Mouse (Mus musculus) MEL (cell line): ENCODE results near the gene Gnat1.

Source experiments
- CTCF ChIP-seq, 3 experiments: IDR thresholded peaks in 2 of 3; conservative IDR thresholded peaks in 1 of 3; 2 replicates each; pipeline ENCODE4 v1.5.1; 2011 to 2012; ENCODE audit warnings: low read length in 3 of 3, low read depth in 2 of 3, mild to moderate bottlenecking in 2 of 3, improper control_type of control experiment in 1 of 3, inconsistent platforms in 1 of 3, mixed read lengths in 1 of 3, moderate library complexity in 1 of 3; ENCODE audit not compliant: control insufficient read depth in 1 of 3, insufficient read depth in 1 of 3, poor library complexity in 1 of 3, severe bottlenecking in 1 of 3
- EP300 ChIP-seq, 2 experiments: IDR thresholded peaks; 2 replicates each; pipeline ENCODE4 v1.6.1; 2011; ENCODE audit warnings: improper control_type of control experiment in 2 of 2, low read length in 2 of 2, low read depth in 1 of 2, mild to moderate bottlenecking in 1 of 2
- GATA1 ChIP-seq: IDR thresholded peaks from 2 replicates; pipeline ENCODE4 v1.6.1; 2011; ENCODE audit warnings: low read depth, low read length, improper control_type of control experiment
- MAZ ChIP-seq: IDR thresholded peaks from 2 replicates; pipeline ENCODE4 v1.6.1; 2012; ENCODE audit warnings: low read depth, mild to moderate bottlenecking, inconsistent platforms, low read length, improper control_type of control experiment
- NELFE ChIP-seq: IDR thresholded peaks from 2 replicates; pipeline ENCODE4 v1.6.1; 2011; ENCODE audit warnings: low read depth, low read length, improper control_type of control experiment
- POLR2A ChIP-seq, 2 experiments: IDR thresholded peaks; 2 replicates each; pipeline ENCODE4 v1.6.1; 2011 to 2012; ENCODE audit warnings: low read length in 2 of 2, mild to moderate bottlenecking in 2 of 2, control low read depth in 1 of 2, improper control_type of control experiment in 1 of 2, low read depth in 1 of 2, moderate library complexity in 1 of 2; ENCODE audit not compliant: control insufficient read depth in 1 of 2, insufficient read depth in 1 of 2, poor library complexity in 1 of 2
- POLR2AphosphoS2 ChIP-seq: IDR thresholded peaks from 2 replicates; pipeline ENCODE4 v1.6.1; 2011; ENCODE audit warnings: low read length, improper control_type of control experiment
- RAD21 ChIP-seq: IDR thresholded peaks from 2 replicates; pipeline ENCODE4 v1.6.1; 2011; ENCODE audit warnings: mild to moderate bottlenecking, low read depth, low read length, improper control_type of control experiment
- SIN3A ChIP-seq: IDR thresholded peaks from 2 replicates; pipeline ENCODE4 v1.6.1; 2012; ENCODE audit warnings: low read length, improper control_type of control experiment, inconsistent platforms
- SMC3 ChIP-seq: IDR thresholded peaks from 2 replicates; pipeline ENCODE4 v1.6.1; 2011; ENCODE audit warnings: low read depth, low read length, improper control_type of control experiment
- TBP ChIP-seq: IDR thresholded peaks from 2 replicates; pipeline ENCODE4 v1.8.0; 2011; ENCODE audit warnings: low read depth, low read length, improper control_type of control experiment
- USF1 ChIP-seq: IDR thresholded peaks from 2 replicates; pipeline ENCODE4 v1.6.1; 2014; ENCODE audit warnings: low read depth, mild to moderate bottlenecking, inconsistent platforms, low read length, improper control_type of control experiment, moderate library complexity
- USF2 ChIP-seq, 2 experiments: IDR thresholded peaks; 2 replicates each; pipeline ENCODE4 v1.6.1; 2011 to 2012; ENCODE audit warnings: improper control_type of control experiment in 2 of 2, low read length in 2 of 2, borderline replicate concordance in 1 of 2, inconsistent platforms in 1 of 2, low read depth in 1 of 2, mild to moderate bottlenecking in 1 of 2; ENCODE audit not compliant: insufficient read depth in 1 of 2
- ZNF384 ChIP-seq: IDR thresholded peaks from 2 replicates; pipeline ENCODE4 v1.6.1; 2012; ENCODE audit warnings: low read depth, mild to moderate bottlenecking, inconsistent platforms, low read length, improper control_type of control experiment

DNA sequence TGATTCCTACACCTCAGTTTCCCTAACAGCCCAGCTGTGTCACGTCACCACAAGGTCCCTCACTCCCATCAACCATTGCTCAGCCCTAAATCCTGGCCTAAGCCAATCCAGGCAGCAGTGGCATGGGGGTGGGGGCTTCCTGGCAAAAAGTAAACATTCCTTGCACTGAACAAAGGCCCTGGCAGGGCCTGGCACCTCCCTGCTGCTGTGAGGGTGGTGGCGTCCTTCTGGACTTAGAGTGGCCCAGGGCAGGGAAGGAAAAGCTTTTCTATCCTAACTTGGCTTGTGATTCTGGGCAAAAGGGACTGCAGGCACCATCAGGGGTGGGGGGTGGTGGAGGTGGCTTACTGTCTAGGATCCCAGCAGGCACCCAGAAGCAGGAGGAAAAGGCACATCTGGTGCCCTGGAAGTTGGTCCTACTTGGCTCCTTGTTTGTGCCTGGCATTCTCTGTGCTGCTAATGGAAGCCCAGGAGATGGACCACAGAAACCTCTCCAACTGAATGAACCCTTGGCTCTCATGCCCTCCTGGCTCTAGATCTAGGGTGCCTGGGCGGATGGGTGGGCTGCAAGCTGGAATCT is 23.2 kb upstream of the Gnat1 start:
- no peak for TF ChIP-seq USF1
- no peak for TF ChIP-seq EP300 (IDR thresholded peaks at IDR 0.05; ENCODE audit: low read depth in 1 of 2, low read length in 2 of 2)
- TF ChIP-seq TBP = no peak
- TF ChIP-seq SMC3 = no peak
- no peak for TF ChIP-seq SIN3A
- no peak for TF ChIP-seq POLR2AphosphoS2
- no peak for TF ChIP-seq CTCF (IDR thresholded peaks at IDR 0.05 in 2 of 3, conservative IDR thresholded peaks at IDR 0.05 in 1 of 3; ENCODE audit: control insufficient read depth in 1 of 3, insufficient read depth in 1 of 3, low read depth in 2 of 3, low read length in 3 of 3, poor library complexity in 1 of 3, severe bottlenecking in 1 of 3)
- no peak for TF ChIP-seq NELFE
- no peak for TF ChIP-seq POLR2A (IDR thresholded peaks at IDR 0.05; ENCODE audit: control insufficient read depth in 1 of 2, insufficient read depth in 1 of 2, low read depth in 1 of 2, low read length in 2 of 2, poor library complexity in 1 of 2)
- no peak for TF ChIP-seq USF2 (IDR thresholded peaks at IDR 0.05; ENCODE audit: borderline replicate concordance in 1 of 2, insufficient read depth in 1 of 2, low read depth in 1 of 2, low read length in 2 of 2)
- TF ChIP-seq MAZ = no peak
- TF ChIP-seq RAD21 = no peak
- TF ChIP-seq ZNF384 = no peak
- TF ChIP-seq GATA1 = no peak
